Mouse (Mus musculus) kidney, adult 2 months (tissue): ENCODE data around the gene Shroom1. TPM values are rescaled to one million over a fixed set of nuclear protein-coding genes. Genes with fewer than 3 reads are reported as not detected.

Source experiments
- DNase-seq: peaks from one replicate; pipeline ENCODE4 v3.0.0; 2021
- H3K27ac ChIP-seq: fragments of 200-500 bp; 2 replicates; pipeline ENCODE4 v1.5.1; 2012; ENCODE audit warnings: low read depth, low read length, control low read depth, inconsistent platforms; ENCODE audit not compliant: insufficient read depth
- H3K27me3 ChIP-seq: fragments of 200-500 bp; replicated peaks from 2 replicates; pipeline ENCODE4 v1.6.1; 2012; ENCODE audit warnings: mild to moderate bottlenecking, moderate library complexity, low read length, inconsistent platforms; ENCODE audit not compliant: control insufficient read depth, insufficient read depth
- H3K36me3 ChIP-seq: fragments of 200-500 bp; 2 replicates; pipeline ENCODE4 v1.6.1; 2012; ENCODE audit warnings: mild to moderate bottlenecking, moderate library complexity, low read length, inconsistent platforms; ENCODE audit not compliant: control insufficient read depth, insufficient read depth
- H3K4me1 ChIP-seq: fragments of 200-500 bp; 2 replicates; pipeline ENCODE4 v1.6.1; 2011; ENCODE audit warnings: low read length; ENCODE audit not compliant: control insufficient read depth, insufficient read depth
- H3K4me3 ChIP-seq: fragments of 200-500 bp; 2 replicates; pipeline ENCODE4 v1.5.1; 2011; ENCODE audit warnings: mild to moderate bottlenecking, low read depth, low read length, control low read depth; ENCODE audit not compliant: insufficient read depth
- CTCF ChIP-seq: fragments of 200-500 bp; conservative IDR thresholded peaks from 2 replicates; pipeline ENCODE4 v1.5.1; 2011; ENCODE audit warnings: low read depth, mild to moderate bottlenecking, control low read depth, low read length, moderate library complexity, mixed read lengths; ENCODE audit not compliant: insufficient read depth, insufficient read length
- POLR2A ChIP-seq: fragments of 200-500 bp; IDR thresholded peaks from one replicate; pipeline ENCODE4 v1.6.1; 2011; ENCODE audit warnings: low read depth, low read length, control low read depth
- WGBS: fragments of 180-500 bp; shearing (Covaris S2); methylation state at CpG from one replicate; pipeline ENCODE4 v1.1.7; 2018; 5-methylcytosine and 5-hydroxymethylcytosine counted together
- polyA plus RNA-seq: library from polyadenylated mRNA; depleted of rRNA; stranded (reverse); fragments of >200 nt; gene quantifications from 2 replicates; pipeline ENCODE4 v1.2.3, GENCODE M21; 2012

Gene Shroom1
- polyA plus RNA-seq, 1 experiment, result 0.88 TPM

DNA sequence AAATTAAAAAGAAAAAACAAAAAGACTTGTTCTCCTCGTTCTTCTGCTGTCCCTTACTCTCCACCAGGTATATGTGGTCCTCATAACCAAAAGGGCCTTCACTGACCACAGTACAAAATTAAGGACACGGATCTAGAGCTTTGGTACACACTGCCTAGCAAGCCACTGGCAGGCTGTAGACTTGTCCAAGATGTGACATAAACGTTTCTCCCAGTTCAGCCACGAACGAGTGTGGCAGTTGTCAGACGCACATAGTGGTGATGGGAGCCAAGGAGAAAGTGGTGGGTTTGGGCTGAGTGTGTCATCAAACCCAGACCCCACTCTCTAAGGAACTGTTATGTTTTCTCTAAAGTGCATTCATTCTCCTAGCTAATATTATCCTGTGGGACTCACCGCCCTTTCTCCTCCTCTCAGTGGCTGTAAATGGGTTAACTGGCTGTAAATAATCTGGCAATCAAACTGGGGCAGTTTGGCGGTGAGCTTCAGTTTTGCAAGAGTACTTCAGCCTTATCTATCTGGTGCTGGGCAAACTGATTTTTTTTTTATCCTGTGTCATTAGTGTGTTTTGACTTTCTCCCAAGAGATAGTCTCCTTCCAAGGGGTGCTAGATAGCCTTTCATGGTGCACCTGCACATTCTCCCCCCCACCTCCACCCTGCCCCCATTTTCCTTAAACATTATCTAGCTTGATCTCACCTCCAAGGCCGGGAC lies 25.5 kb upstream of the Shroom1 start:
- Histone ChIP-seq H3K27me3 (no peaks in the 10 kb centered on the region), H3K4me3 (peak overlapping the region; percentile 39), H3K4me1 (peaks cover 15% of the 10 kb centered on the region), H3K36me3 (peaks cover 2% of the 10 kb centered on the region; the same call in 1 of the 2 replicates), H3K27ac (peak overlapping the region; percentile 49)
- no peak for DNase-seq
- TF ChIP-seq POLR2A (no peak), CTCF (no peak)
- 9% methylated on average over 9 of the region's 9 CpGs for WGBS

DNA sequence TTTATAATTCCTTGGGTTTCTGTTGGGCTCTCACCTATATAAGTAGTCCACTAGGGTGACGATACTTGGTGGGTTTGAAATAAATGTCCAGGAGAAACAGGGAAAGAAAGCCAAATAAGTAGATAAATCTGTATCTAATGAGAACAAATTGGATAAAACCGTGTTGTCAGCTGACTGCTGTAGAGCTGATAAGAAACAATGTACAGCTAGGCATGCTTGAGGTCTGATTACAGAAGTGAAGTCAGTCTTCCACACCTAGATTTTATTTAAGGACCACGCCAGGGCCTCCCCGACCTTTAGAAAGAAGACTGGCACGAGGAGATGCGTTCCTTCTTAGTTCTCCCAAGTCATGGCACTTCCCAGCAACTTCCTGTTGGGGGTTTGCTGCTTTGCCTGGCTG lies 23.9 kb upstream of the Shroom1 start:
- 67% methylated on average over 6 of the region's 6 CpGs for WGBS
- Histone ChIP-seq H3K36me3 (peaks cover 2% of the 10 kb centered on the region; the same call in 1 of the 2 replicates), H3K27me3 (no peaks in the 10 kb centered on the region), H3K27ac (no peak overlapping the region), H3K4me1 (peaks cover 15% of the 10 kb centered on the region), H3K4me3 (no peak overlapping the region)
- TF ChIP-seq CTCF (no peak), POLR2A (no peak)
- no peak for DNase-seq

DNA sequence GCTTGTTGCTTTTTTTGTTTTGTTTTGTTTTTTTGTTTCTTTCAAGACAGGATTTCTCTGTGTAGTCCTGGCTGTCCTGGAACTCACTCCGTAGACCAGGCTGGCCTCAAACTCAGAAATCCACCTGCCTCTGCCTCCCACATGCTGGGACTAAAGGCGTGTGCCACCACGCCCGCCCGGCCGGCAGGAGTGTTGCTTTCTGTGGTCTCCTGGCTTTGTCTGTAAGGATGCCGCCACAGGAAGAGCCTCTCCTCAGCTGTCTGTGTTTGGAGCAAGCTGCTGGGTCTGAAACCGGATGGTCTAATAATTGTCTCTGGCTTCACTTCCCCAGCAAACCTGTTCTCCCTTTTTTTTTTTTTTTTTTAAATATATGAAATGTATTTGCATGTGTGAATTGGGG lies 21.5 kb upstream of the Shroom1 start:
- DNase-seq, result no peak
- Histone ChIP-seq H3K27ac (no peak overlapping the region), H3K4me3 (no peak overlapping the region), H3K4me1 (peaks cover 5% of the 10 kb centered on the region; the same call in 1 of the 2 replicates), H3K36me3 (no peaks in the 10 kb centered on the region), H3K27me3 (no peaks in the 10 kb centered on the region)
- TF ChIP-seq POLR2A (no peak), CTCF (no peak)
- 80% methylated on average over 8 of the region's 8 CpGs for WGBS

DNA sequence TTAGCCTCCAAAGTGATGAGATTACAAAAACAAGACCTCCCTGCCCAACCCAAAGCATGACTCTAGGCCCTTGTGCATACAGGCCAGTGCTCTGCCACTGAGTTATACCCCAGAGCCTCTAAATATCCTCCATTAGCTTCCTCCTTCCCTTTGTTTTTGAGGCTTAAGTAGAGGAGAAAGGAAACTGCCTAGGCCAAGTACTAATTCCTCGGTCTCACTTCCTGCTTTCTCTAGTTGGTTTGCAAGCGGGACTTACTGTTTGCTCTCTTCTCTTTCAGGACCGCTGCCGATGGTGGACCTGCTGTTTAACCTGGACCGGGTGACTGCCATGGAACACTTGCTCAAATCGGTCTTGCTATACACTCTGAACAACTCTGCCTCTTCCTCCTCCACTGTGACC lies 20.7 kb upstream of the Shroom1 start:
- Histone ChIP-seq H3K4me1 (peaks cover 3% of the 10 kb centered on the region; the same call in 1 of the 2 replicates), H3K27me3 (no peaks in the 10 kb centered on the region), H3K27ac (no peak overlapping the region), H3K36me3 (no peaks in the 10 kb centered on the region), H3K4me3 (no peak overlapping the region)
- 85% methylated on average over 6 of the region's 6 CpGs for WGBS
- no peak for DNase-seq
- TF ChIP-seq CTCF, result no peak
- no peak for TF ChIP-seq POLR2A

DNA sequence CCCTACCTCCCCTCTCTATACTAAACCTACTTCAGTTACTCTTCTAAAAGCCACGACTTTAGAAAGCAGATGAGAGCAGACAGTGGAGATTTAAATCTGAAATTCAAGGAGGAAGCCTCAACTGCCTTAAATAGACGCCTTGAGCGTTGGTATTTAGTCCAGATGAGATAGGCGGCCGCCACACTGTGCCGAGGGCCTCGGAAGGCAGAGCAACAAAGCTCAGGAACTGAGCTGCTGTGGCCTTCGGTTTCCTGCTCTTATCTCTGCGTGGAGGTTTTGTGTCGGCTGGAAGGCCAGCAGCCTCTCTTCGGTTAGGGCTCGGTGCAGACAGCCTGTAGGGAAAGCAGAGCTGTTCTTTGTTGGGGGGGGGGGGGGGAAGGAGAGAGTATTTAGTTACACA lies 15.1 kb upstream of the Shroom1 start:
- no peak for TF ChIP-seq POLR2A
- Histone ChIP-seq H3K4me1 (no peaks in the 10 kb centered on the region), H3K27ac (no peak overlapping the region), H3K36me3 (no peaks in the 10 kb centered on the region), H3K27me3 (no peaks in the 10 kb centered on the region), H3K4me3 (no peak overlapping the region)
- no peak for DNase-seq
- WGBS, result 32% methylated on average over 12 of the region's 12 CpGs

DNA sequence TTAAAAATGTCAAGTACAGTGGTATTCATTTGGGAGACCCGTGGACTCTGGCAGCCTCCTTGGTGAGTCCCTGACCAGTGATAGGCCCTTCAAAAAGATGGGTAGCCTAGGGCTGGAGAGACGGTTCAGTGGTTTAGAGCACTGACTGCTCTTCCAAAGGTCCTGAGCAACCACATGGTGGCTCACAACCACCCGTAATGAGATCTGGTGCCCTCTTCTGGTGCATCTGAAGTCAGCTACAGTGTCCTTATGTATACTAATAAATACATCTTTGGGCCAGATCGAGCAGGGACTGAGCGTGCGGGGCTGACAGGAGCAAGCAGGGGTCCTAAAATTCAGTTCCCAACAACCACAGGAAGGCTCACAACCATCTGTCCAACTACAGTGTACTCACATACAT lies 13.1 kb upstream of the Shroom1 start:
- Histone ChIP-seq H3K4me3 (no peak overlapping the region), H3K36me3 (no peaks in the 10 kb centered on the region), H3K27ac (no peak overlapping the region), H3K4me1 (no peaks in the 10 kb centered on the region), H3K27me3 (no peaks in the 10 kb centered on the region)
- 25% methylated on average over 6 of the region's 6 CpGs for WGBS
- DNase-seq, result peak; percentile 68
- peak; percentile 65 for TF ChIP-seq CTCF
- no peak for TF ChIP-seq POLR2A

DNA sequence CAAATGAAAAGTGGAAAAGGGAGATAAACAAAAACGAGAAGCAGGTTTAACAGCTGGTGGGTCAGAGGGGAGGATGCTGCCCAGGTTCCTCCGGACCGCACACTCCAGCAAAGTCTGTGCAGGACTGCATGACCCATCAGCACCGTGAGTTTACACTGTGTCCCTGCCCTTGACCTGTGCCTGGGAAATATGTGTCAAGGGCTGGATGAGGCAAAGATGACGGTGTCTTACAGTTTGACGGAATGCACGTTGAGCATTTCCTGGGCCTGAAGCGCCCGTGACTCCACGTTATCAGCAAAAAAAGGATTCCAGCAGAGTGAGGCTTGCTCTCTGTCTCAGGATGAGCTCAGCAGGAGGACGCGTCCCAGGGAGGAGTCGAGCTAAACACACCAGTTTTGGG lies 11.4 kb upstream of the Shroom1 start:
- WGBS, result 86% methylated on average over 13 of the region's 13 CpGs
- TF ChIP-seq CTCF, result no peak
- no peak for TF ChIP-seq POLR2A
- Histone ChIP-seq H3K36me3 (no peaks in the 10 kb centered on the region), H3K4me3 (no peak overlapping the region), H3K4me1 (peaks cover 4% of the 10 kb centered on the region; the same call in 1 of the 2 replicates), H3K27ac (no peak overlapping the region), H3K27me3 (no peaks in the 10 kb centered on the region)
- no peak for DNase-seq
